Mouse (Mus musculus) central nervous system, embryonic 18 days (tissue): ENCODE data around the gene Mfn2. TPM values are rescaled to one million over a fixed set of nuclear protein-coding genes. Genes with fewer than 3 reads are reported as not detected.

ENCODE experiments used
- polyA plus RNA-seq: library from polyadenylated mRNA; depleted of rRNA; stranded (reverse); fragments of >200 nt; gene quantifications from 2 replicates; pipeline ENCODE4 v1.2.3, GENCODE M21; 2012; rRNA removed

Mfn2 gene
- 73.6 and 75.9 TPM in 2 replicates for polyA plus RNA-seq

GRCm38 (mm10) chr4:147904313-147905089 lies at the start of gene Mfn2:
Gene Mfn2 (minus strand): TSS chr4:147904704.

DNA sequence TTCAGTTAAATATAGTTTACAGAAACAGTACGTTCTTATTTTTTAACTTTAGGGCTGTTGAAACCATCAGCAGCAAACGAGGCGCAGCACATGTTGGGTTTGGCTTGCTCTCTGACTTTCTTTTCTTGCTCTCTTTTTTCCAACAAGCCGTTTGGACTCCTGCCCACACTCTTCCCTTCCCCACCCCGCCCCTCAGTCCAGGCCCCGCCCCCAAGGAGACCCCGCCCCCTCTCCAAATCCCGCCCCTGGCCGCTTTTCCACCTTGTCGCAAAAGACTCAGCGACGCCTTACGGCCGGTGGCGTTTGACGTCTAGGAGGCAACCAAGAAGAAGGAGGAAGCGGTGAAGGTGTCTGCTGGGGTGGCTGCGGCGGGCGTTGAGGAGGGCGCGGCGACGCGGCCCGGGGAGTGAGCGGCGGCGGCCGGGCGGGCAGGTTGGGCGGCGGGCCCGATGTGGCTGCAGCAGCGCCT lies 36.1 kb upstream of the Mfn2 start, which contains the start of gene 2510039O18Rik:
Gene 2510039O18Rik (plus strand): TSS at position 320 of the 469 bp plus-strand sequence.

DNA sequence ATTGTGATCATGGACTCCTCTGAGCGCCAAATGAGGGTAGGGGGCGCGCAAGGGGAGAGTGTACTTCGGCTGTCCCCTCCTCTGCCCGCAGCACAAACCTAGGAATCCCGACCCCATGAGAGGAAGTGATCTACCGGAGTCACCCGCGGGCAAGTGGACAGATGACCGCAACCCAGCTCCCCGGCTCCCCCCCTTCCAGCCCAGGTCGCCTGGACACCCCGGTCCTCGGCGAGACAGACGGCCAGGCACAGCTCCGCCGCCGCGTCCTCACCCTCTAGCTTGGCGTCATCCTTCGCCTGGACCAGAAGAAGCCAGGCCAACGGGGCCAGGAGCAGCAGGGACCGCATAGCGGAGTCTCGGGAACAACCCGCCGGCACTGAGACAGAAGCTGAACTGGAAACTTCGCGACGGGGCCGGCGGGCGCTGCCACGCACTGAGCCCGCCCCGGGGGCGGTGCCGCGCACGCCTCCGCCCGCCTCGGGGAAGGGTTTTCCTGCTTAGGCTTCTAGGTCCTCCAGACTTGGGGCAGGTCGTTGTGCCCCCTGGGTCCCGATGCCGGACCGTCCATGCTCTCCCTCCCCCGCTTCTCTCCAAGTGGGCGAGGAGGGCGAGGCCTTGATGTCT lies 31.9 kb upstream of the Mfn2 start, which contains the start of gene Plod1:
Gene Plod1 (minus strand): TSS at position 437 of the 624 bp plus-strand sequence.

GRCm38 (mm10) chr4:147868450-147869031 lies 36.0 kb downstream of the Mfn2 start, which contains the start of the genes Miip and Fv1:
Gene Miip (minus strand): TSS chr4:147868816.
Gene Fv1 (plus strand): TSS chr4:147868979.

DNA sequence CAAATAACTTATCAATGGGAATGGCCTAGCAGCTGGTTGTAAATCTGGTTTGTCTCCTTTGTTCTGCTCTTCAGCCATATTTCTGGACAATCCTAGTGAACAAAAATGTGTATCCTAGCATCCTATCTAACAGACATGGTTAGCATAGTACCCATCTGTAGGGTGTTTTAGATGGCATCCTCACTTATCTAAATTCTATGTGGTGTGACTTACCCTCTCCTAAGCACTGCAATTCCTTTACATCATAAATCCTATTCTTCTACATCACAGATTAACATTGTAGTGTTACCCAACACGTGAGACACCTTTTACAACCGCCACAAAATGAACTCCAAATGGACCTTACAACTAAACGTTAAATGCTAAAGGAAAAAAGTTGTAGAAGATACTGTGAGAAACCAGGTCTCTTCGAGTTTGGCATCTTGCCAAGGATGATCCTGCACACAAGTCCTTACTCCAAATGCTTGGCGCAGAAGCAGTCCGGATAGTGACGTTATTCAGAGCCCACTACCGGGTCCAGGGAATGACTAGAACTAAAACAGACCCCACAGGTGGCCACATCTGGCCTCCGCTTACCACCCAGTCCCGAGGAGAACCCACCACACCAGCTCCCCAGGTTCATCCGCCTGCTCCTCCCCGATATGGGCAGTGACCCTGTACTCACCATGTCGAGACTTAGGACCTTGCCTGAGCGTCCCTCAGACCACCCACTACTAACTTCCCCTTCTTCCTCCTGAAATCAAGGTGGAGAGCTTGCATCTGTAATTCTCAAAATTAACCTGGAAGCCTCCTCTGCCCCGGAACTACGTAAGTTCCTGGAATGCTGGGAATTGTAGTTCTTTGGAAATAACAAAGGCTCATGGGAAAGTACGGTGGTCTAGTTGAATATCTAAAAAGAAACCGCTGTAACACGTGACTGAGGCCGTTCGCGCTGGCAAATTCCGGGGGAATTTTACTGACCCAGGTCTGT lies 56.6 kb downstream of the Mfn2 start, which contains the start of gene Zfp933:
Gene Zfp933 (minus strand): TSS at position 753 of the 970 bp plus-strand sequence.

Other genes with a start within 250 kb of the Mfn2 start
- not detected in 2 replicates for gene Zfp534, start 202.2 kb downstream of the Mfn2 start, polyA plus RNA-seq
- gene Zfp984, start 94.9 kb downstream of the Mfn2 start, polyA plus RNA-seq = 4.3 and 4.5 TPM in 2 replicates
- gene Zfp933, start 56.3 kb downstream of the Mfn2 start, polyA plus RNA-seq = 8.0 and 8.9 TPM in 2 replicates
- gene Miip, start 35.9 kb downstream of the Mfn2 start, polyA plus RNA-seq = 79.9 and 80.4 TPM in 2 replicates
- gene Fv1, start 35.7 kb downstream of the Mfn2 start, polyA plus RNA-seq = 7.8 and 8.5 TPM in 2 replicates
- gene Plod1, start 32.1 kb upstream of the Mfn2 start, polyA plus RNA-seq = 13.5 and 15.5 TPM in 2 replicates
- 42.5 and 42.9 TPM in 2 replicates for gene 2510039O18Rik, start 36.2 kb upstream of the Mfn2 start, polyA plus RNA-seq
- 0.12 and 0.25 TPM in 2 replicates for gene Nppb, start 81.1 kb upstream of the Mfn2 start, polyA plus RNA-seq
- gene Nppa, start 96.0 kb upstream of the Mfn2 start, polyA plus RNA-seq = 0.82 and 1.1 TPM in 2 replicates
- gene Clcn6, start 134.1 kb upstream of the Mfn2 start, polyA plus RNA-seq = 51.4 and 54.8 TPM in 2 replicates
- gene Mthfr, start 134.4 kb upstream of the Mfn2 start, polyA plus RNA-seq = 26.1 and 28.2 TPM in 2 replicates
- 4.0 and 4.1 TPM in 2 replicates for gene Agtrap, start 183.3 kb upstream of the Mfn2 start, polyA plus RNA-seq
- gene Mad2l2, start 225.7 kb upstream of the Mfn2 start, polyA plus RNA-seq = 105 and 106 TPM in 2 replicates
- 40.4 and 42.8 TPM in 2 replicates for gene Draxin, start 226.0 kb upstream of the Mfn2 start, polyA plus RNA-seq
- 21.9 and 23.4 TPM in 2 replicates for gene Fbxo6, start 247.4 kb upstream of the Mfn2 start, polyA plus RNA-seq